Comparison of ENCODE assay signal across 9 mouse cellular contexts in genomic region chr12:21472487-21472886, GRCm38 (mm10). TPM values are rescaled to one million over a fixed set of nuclear protein-coding genes. Genes with fewer than 3 reads are reported as not detected.
DNase-seq lines count a peak whose midpoint lies in the region; ATAC-seq and TF ChIP-seq lines count a peak whose summit lies in the region.
"Had no signal": no experiment of that assay in that cellular context is flagged by ENCODE, and none has a peak within 500 bp of the region (broad histone marks: within the 10 kb centered on the region; RNA-seq: fewer than 3 reads in every experiment).

No protein-coding gene starts in this region.

- intact Hi-C loops in left cerebral cortex, adult 2 months (cut with DNase I): no loop called here

- no peak overlapping the region for H3K4me3 ChIP-seq in liver, postnatal 0 days (ENCODE audit: low read depth, low read length)
- H3K4me3 ChIP-seq in left cerebral cortex, adult 2 months: no peak overlapping the region
- H3K4me3 ChIP-seq: lung, embryonic 15.5 days had no signal

- no peak overlapping the region for H3K27ac ChIP-seq in liver, postnatal 0 days (ENCODE audit: low read depth)
- H3K27ac ChIP-seq in left cerebral cortex, adult 2 months: no peak overlapping the region
- H3K27ac ChIP-seq: lung, embryonic 15.5 days had no signal

- no peak for TF ChIP-seq EP300 in liver, postnatal 0 days (IDR thresholded peaks at IDR 0.05; ENCODE audit: low read depth)

- H3K27me3 ChIP-seq in liver, postnatal 0 days (ENCODE audit: insufficient read depth, low read length): no peaks in the 10 kb centered on the region
- H3K27me3 ChIP-seq: lung, embryonic 15.5 days had no signal

- no peak overlapping the region for H3K9ac ChIP-seq in liver, postnatal 0 days (replicated peaks)
- H3K9ac ChIP-seq: lung, embryonic 15.5 days had no signal

- ATAC-seq in liver, postnatal 0 days: no peak
- no peak for ATAC-seq in erythroid progenitor cell, adult 5-6 weeks (replicated peaks; ENCODE audit: low FRiP score, poor library complexity, severe bottlenecking)

- no peaks in the 10 kb centered on the region for H3K9me3 ChIP-seq in liver, postnatal 0 days (ENCODE audit: low read length)
- H3K9me3 ChIP-seq: lung, embryonic 15.5 days had no signal

- WGBS in liver, postnatal 0 days (ENCODE audit: insufficient replicate concordance): 48% methylated on average over 4 of the region's 4 CpGs

- no peaks in the 10 kb centered on the region for H3K36me3 ChIP-seq in liver, postnatal 0 days (replicated peaks; ENCODE audit: insufficient read depth, low read length)
- H3K36me3 ChIP-seq: lung, embryonic 15.5 days had no signal

- TF ChIP-seq CTCF in liver, postnatal 0 days (IDR thresholded peaks at IDR 0.05; ENCODE audit: low read depth): 0 out of 2 replicates have a peak, but pooled peaks have one; percentile 6
- no peak for TF ChIP-seq CTCF in brain, embryonic 14.5 days (IDR thresholded peaks at IDR 0.05; ENCODE audit: borderline replicate concordance, extremely low read depth, insufficient read depth, insufficient read length)
- TF ChIP-seq CTCF in left cerebral cortex, adult 2 months (IDR thresholded peaks at IDR 0.05): peak; percentile 48

- DNase-seq in liver, postnatal 0 days: no peak
- no peak for DNase-seq in liver
- peak; percentile 9 for DNase-seq in brain, embryonic 14.5 days (ENCODE audit: low read depth)
- peak; percentile 17 to 35 for DNase-seq in gastrocnemius, postnatal 4 days (ENCODE audit: low spot score in 2 of 2)
- DNase-seq in left cerebral cortex, adult 2 months (ENCODE audit: extremely low spot score in 1 of 2, low spot score in 2 of 2): peak; percentile 18 to 25
- peak; percentile 15 for DNase-seq in right cerebral cortex, adult 18-20 months
- DNase-seq in adrenal gland, adult 8-10 months: no peak

- H3K4me1 ChIP-seq in liver, postnatal 0 days (ENCODE audit: insufficient read depth): no peaks in the 10 kb centered on the region
- H3K4me1 ChIP-seq: lung, embryonic 15.5 days had no signal

- no peak overlapping the region for H3K4me2 ChIP-seq in liver, postnatal 0 days (ENCODE audit: low read depth, low read length)
- H3K4me2 ChIP-seq: lung, embryonic 15.5 days had no signal

- TF ChIP-seq POLR2A in brain, embryonic 14.5 days (IDR thresholded peaks at IDR 0.05; ENCODE audit: borderline replicate concordance, extremely low read depth, insufficient read depth, insufficient read length, poor library complexity, severe bottlenecking): no peak

RNA-seq across cellular contexts. Expression of gene Ywhaq, which starts 55.0 kb away (rescaled TPM):
- 116 and 120 TPM in 2 replicates for polyA plus RNA-seq in liver, postnatal 0 days (2015; fragmentation: Nextera tagmentation; extraction: Ambion mirVana)
- polyA plus RNA-seq in brain, embryonic 14.5 days (2012; rRNA removed): 440 and 488 TPM in 2 replicates
- 100 to 1,000 TPM; 146 to 156 TPM for total RNA-seq in gastrocnemius, postnatal 4 days (2021)
- 100 to 1,000 TPM; 406 to 421 TPM for total RNA-seq in left cerebral cortex, adult 2 months (2021)
- 105 and 127 TPM in 2 replicates for total RNA-seq in erythroid progenitor cell, adult 5-6 weeks (2015; ENCODE audit: low replicate concordance)
- 72.7 and 79.3 TPM in 2 replicates for total RNA-seq in erythroid progenitor cell, adult 5-6 weeks (2017; ENCODE audit: low replicate concordance)
- 100 to 1,000 TPM; 274 to 364 (median 289) TPM for total RNA-seq in adrenal gland, adult 8-10 months (2022)

Comparison
In these comparisons a context has a peak if more than half of its experiments do, and no peak if none do; other contexts are left out.
1. DNase-seq: peak in brain, embryonic 14.5 days (single experiment), gastrocnemius, postnatal 4 days (2 of 2), left cerebral cortex, adult 2 months (2 of 2) and right cerebral cortex, adult 18-20 months (single experiment); none in liver, postnatal 0 days (single experiment), liver (single experiment) and adrenal gland, adult 8-10 months (single experiment).